Mouse (Mus musculus) G1E (cell line): ENCODE results near the gene Vmn1r232.

Experiments
- CTCF ChIP-seq: IDR thresholded peaks from 2 replicates; pipeline ENCODE4 v1.5.1; 2012; ENCODE audit warnings: low read depth, low read length, inconsistent platforms, mixed read lengths
- GATA1 ChIP-seq: IDR thresholded peaks from 2 replicates; pipeline ENCODE4 v1.6.1; 2012; ENCODE audit warnings: borderline replicate concordance, low read length, inconsistent platforms, mixed read lengths

- TF ChIP-seq CTCF (no peak), GATA1 (no peak)
These were observed 25.7 kb upstream of the Vmn1r232 start, which contains the start of gene Ppp2r1a for GRCm38 (mm10) chr17:20944985-20945891.
